Mouse (Mus musculus): ENCODE results near the gene Nudt19. TPM values are rescaled to one million over a fixed set of nuclear protein-coding genes. Genes with fewer than 3 reads are reported as not detected.
"Not testable (repeated sequence)": the region's sequence is repeated elsewhere in the genome, so short reads cannot be mapped to it uniquely, and the experiment has no call there.

Gene Nudt19
- polyA plus RNA-seq, 1 experiment from 2014 or later: 99.2 TPM

- DNase-seq (ENCODE audit: low spot score): not testable (repeated sequence)
Observed at GRCm38 (mm10) chr7:35565965-35566364, 9.9 kb upstream of the Nudt19 start.

DNA sequence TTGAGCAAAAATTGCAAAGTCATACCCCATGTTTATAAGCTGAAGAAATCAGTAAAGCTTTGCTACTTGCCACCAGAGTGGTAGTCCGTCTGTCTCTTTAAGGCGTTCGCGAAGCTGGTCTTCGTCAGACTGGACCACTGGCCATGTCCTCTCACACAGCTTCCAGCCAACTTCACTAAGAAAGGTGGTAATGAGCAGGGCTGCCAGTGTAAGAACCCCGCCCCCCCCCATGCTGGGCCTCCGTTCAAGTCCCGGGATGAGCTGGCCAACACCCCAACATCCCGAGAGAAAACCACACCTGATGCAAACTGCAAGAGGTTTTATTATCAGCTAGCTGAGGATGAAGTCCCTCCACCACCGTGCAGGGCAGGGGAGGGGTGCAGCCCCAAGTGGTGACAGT lies 8.8 kb upstream of the Nudt19 start:
- DNase-seq (ENCODE audit: low spot score): not testable (repeated sequence)

- no peak for DNase-seq (ENCODE audit: low spot score)
Observed at GRCm38 (mm10) chr7:35564067-35564865, 8.2 kb upstream of the Nudt19 start.

- no peak for DNase-seq (ENCODE audit: low spot score)
Observed at GRCm38 (mm10) chr7:35563071-35563470, 7.0 kb upstream of the Nudt19 start.

GRCm38 (mm10) chr7:35559838-35560237 lies 3.7 kb upstream of the Nudt19 start:
- no peak for DNase-seq (ENCODE audit: low spot score)

- no peak for DNase-seq (ENCODE audit: low spot score)
Observed at GRCm38 (mm10) chr7:35558681-35559080, 2.6 kb upstream of the Nudt19 start.

GRCm38 (mm10) chr7:35557577-35557976 lies 1.5 kb upstream of the Nudt19 start:
- no peak for DNase-seq (ENCODE audit: low spot score)

- DNase-seq (ENCODE audit: low spot score): no peak
Observed at GRCm38 (mm10) chr7:35556905-35557304, 801 bp upstream of the Nudt19 start.

GRCm38 (mm10) chr7:35555224-35556204 lies 590 bp downstream of the Nudt19 start:
- DNase-seq (ENCODE audit: low spot score): peak; percentile 87

GRCm38 (mm10) chr7:35554605-35555175 lies 1.4 kb downstream of the Nudt19 start:
- peak; percentile 48 for DNase-seq (ENCODE audit: low spot score)

- peak; percentile 53 for DNase-seq (ENCODE audit: low spot score)
Observed at GRCm38 (mm10) chr7:35553751-35554604, 2.1 kb downstream of the Nudt19 start.

DNA sequence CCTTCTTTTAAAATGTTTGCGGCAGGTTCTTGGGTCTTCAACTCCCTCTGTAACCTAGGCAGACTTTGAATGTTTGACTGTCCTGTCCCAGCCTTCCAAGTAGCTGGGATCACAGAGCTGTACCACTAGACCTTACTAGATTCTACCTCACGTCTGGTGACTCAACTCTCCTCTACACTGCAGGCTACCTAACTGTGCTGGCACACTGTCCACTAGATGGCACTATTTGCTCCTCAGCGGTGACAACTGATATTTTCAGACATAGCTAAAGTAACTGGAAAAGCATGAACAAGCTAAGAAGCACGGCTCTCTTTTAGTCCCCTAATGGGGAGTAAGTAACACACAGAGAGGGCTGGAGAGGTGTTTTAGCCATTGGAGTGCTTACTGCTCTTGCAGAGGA lies 10.2 kb downstream of the Nudt19 start:
- DNase-seq (ENCODE audit: low spot score): peak; percentile 70

- DNase-seq (ENCODE audit: low spot score): no peak
Observed at GRCm38 (mm10) chr7:35537562-35537961, 18.5 kb downstream of the Nudt19 start, which contains the start of gene Tdrd12. Gene Tdrd12 (minus strand): TSS chr7:35537745.

DNA sequence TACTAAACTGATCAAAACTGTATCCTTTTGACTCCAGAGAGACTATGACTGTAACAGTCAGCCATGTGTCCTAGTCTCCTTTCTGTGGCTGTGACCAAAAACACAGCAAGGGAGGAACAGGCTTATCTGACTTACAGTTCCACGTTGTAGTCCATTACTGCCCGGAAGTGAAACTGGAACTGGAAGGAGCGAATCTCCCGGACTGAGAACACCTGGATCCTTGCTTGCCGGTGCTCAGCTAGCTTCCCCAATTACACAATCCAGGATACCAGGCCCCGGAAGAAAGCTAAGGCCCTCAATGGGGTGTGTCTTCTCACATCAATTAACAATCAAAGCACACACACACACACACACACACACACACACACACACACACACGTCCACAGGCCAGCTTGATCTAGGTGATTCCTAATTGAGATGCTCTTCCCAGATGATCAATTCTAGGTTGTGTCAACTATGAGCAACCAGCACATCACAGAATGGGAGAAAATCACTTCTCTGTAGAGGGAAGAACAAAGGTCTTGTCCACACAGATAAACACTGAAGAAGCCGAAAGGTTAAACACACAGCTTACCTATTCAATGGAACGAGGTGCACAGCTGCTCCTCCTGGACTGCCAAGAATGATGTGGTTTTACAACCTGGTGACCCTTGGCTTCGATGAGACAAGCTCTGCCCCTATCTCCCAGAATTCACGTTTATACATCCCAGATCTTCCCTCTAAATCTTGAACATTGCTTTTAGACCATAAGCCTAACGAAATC lies 20.2 kb downstream of the Nudt19 start:
- DNase-seq (ENCODE audit: low spot score): no peak

GRCm38 (mm10) chr7:35530544-35530943 lies 25.6 kb downstream of the Nudt19 start:
- DNase-seq (ENCODE audit: low spot score): not testable (repeated sequence)

DNA sequence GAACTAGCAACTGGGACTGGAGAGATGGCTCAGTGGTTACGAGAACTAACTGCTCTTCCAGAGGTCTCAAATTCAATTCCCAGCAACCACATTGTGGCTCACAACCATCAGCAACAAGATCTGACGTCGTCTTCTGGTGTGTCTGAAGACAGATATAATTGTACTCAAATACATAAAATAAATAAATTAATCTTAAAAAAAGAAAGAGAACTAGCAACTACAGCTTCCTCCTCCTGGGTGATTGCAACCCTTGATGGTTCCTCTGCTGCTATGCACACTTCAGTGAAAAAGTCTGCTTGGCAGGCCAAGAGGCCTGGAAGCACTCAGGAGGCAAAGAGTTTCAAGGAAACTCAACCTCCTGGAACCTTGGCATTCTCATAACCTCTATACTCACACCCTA lies 26.1 kb downstream of the Nudt19 start:
- DNase-seq (ENCODE audit: low spot score): no peak

DNA sequence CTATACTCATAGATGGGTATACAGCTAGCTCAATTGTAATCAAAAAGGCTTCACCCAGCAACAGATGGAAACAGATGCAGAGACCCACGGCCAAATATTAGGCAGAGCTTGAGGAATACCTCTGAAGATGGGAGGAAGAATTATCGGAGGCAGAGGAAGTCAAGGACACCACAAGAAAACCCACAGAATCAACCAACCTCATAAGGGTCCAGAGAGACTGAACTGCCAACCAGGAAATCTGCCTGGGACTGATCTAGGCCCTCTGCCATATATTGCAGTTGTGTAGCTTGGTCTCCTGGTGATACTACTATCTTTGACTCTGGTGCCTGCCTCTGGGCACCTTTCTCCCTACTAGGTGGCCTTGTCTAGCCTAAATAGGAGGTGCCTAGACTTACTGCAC lies 29.3 kb downstream of the Nudt19 start:
- no peak for DNase-seq (ENCODE audit: low spot score)

DNA sequence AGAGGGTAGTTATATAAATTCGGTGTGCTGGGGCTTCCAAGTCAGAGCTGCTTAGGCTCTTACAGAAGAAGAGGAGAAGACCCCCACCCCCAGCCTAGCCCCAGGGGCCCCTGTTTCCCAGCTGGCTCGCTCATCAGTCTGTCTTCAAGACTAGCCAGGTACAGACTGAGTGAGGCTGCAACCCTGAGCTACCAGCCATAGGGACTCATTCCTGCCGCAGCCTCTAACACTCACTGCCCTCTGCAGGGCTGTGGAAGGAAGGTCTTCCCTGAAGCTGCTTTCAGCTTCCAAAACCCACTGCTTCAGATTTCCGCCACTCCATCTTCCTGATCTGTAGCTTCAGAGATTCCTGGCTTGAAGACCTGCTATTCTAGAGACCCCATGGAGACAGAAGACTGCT lies 54.1 kb downstream of the Nudt19 start:
- DNase-seq (ENCODE audit: low spot score): no peak

DNA sequence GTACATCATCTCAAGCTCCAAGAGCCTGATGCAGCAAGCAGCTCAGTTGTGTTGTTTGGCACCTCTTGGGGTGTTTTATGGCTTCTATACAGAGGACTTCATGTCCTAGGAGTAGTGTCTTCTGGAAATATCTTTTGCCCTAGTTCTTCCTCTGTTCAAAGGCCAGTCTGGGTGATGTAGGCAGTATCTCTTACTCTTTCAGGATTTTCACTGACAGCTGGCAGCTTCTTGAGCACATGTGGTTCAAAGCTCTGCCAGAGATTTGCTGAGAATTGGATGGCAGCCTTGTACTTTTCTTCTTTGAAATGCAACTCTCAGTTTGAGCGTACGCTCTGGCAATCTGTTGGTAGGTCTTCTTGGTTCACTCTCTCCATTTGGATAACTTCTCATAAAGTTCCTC lies 58.6 kb downstream of the Nudt19 start:
- no peak for DNase-seq (ENCODE audit: low spot score)
